Mouse (Mus musculus): Measurements from ENCODE around the gene 1700023F06Rik.

1700023F06Rik gene

GRCm38 (mm10) chr11:103181911-103182310 is 26.4 kb downstream of the 1700023F06Rik start:
- no peak for DNase-seq (ENCODE audit: low spot score in 2 of 2)

DNA sequence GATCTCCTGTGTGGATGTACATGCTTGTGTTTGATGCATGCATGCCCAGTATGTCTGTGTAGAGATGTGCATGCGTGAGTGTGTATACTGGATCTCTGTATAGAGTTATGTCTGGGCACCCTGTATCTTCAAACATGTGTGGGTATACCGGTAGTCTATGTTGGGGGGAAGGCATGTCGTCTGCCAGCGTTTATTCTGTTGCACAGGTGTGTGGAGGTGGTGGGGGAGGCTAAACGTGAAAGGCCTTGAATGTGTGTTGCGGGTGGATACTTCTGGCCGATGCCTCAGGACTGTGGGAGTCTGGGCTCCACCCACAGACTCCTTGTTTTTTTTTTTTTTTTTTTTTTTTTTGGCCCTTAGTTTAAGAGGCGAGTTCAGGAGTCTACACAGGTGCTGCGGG is 27.0 kb downstream of the 1700023F06Rik start:
- DNase-seq (ENCODE audit: low spot score in 2 of 2), result no peak

DNA sequence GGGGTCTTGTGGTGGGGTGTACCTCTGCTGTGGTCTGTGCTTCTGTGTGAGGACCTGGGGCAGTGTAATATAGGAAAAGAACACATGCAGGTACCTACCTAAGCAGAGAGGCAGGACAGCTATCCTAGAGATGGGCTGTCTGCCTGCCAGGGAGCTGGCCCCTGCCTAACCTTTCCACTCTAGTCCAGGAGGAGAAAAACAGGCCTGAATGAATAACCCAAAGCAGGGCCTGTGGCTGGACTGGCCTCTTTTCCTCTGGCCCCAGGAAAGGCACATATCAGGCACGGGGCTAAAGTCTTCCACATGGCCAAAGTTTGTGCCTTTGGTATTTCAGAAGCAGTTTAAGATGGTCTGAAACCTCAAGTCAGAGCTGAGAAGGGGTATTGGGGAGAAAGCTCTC is 27.9 kb downstream of the 1700023F06Rik start:
- no peak for DNase-seq (ENCODE audit: low spot score in 2 of 2)

GRCm38 (mm10) chr11:103178748-103179147 is 29.6 kb downstream of the 1700023F06Rik start:
- DNase-seq (ENCODE audit: low spot score in 2 of 2), result no peak

GRCm38 (mm10) chr11:103177815-103178485 is 30.4 kb downstream of the 1700023F06Rik start:
- DNase-seq (ENCODE audit: low spot score in 2 of 2), result no peak

DNA sequence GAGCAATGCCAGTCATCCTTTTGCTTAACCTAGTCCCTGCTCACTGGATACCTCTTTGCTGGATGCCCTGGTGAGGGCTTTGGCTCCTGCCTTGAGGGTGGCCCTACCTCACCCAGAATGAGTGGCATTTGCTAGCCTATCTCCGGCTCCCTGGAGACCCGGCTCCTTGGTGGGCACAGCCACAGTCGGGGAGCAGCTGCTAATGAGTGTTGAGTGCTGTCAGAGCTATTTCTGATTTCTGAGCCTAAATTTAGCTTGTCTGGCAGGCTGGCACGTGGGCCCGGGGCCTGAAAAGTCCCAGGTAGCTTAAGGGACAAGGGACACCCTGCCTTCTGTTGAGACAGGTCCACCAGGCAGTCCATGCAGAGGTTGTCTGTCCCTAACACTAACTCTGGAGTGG is 31.1 kb downstream of the 1700023F06Rik start:
- no peak for DNase-seq (ENCODE audit: low spot score in 2 of 2)

- DNase-seq (ENCODE audit: low spot score in 2 of 2), result no peak
These were observed 31.8 kb downstream of the 1700023F06Rik start for GRCm38 (mm10) chr11:103176510-103176909.

- DNase-seq (ENCODE audit: low spot score in 2 of 2), result no peak
These were observed 32.5 kb downstream of the 1700023F06Rik start for GRCm38 (mm10) chr11:103175688-103176442.

DNA sequence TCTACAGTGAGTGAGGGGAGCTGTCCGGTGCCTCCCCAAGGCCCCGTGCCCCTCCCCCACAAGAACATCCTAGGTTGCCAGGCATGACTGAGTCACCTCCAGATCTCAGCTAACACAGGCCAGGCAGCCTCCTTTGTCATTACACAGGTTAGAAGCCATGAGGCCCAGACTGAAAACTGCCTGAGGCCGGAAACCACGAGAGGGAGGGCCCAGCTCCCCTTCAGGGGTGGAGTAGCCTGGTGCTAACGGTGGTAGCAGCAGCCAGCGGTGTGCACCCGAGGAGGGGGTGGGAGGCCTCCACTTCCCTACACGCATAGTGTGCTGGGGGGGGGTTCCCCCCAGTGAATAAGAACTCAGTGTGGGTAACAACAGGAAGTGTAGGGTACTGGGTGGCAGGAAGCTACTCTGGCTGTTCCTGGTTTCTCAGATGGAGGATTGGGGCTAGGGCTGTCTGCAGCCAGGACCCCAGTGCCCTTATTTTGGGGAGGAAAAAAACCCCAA is 33.4 kb downstream of the 1700023F06Rik start:
- no peak for DNase-seq (ENCODE audit: low spot score in 2 of 2)

DNA sequence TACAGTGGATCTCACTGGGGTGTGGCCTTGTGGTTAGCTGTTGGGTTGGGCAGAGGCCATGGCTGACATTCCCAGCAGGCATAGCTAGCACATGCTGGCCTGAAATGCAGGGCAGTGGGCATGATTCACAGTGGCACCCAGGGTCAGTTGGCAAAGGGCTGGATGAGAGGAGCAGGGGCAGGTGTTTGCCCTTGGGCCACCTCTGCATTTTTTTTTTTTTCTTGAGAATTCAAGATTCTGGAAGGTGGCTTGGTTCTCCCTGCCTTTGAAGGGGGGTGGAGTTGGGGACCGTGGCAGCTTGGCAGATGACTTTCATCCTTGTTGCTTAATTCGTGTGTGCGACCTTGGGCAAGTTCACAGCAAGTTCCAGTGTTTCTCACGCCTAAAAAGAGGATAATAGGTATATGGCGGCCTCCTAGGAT is 33.9 kb downstream of the 1700023F06Rik start:
- DNase-seq (ENCODE audit: low spot score in 2 of 2), result no peak

- DNase-seq (ENCODE audit: low spot score in 2 of 2), result no peak
These were observed 34.5 kb downstream of the 1700023F06Rik start for GRCm38 (mm10) chr11:103173771-103174344.

DNA sequence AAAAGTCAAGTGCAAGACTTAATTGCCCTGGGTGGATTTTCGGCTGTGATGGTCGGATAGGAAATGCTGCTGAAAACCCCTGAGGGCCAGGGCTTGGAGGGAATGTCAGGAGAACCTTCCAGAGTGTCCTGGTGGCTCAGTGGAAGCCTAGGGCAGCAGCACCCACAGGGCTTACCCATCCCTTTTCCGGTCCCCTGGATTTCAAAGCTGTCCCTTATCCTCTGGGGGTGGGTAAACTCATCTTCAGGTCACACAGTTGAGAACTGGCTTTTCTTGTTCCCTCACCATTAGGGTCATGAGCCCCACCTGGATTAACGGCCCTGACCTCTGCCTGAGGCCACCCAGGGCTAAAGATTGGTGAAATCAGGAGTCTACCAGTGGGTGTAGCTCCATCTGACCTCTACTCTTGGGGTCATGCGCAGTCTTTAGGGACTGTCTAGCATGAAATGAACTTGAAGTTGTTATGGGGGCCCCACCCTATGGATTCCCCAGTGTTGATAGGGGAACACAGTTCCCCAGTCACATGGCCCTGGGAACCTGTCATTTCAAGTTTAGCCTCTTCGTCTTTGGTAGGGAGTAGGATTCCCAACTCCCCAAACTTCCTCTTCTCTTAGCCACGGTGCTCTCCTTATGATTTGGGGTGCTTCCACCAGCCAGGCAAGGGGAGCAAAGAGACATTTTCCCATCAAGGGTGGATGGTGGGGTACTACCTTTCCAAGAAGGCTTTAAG is 35.2 kb downstream of the 1700023F06Rik start:
- DNase-seq (ENCODE audit: low spot score in 2 of 2), result no peak

DNA sequence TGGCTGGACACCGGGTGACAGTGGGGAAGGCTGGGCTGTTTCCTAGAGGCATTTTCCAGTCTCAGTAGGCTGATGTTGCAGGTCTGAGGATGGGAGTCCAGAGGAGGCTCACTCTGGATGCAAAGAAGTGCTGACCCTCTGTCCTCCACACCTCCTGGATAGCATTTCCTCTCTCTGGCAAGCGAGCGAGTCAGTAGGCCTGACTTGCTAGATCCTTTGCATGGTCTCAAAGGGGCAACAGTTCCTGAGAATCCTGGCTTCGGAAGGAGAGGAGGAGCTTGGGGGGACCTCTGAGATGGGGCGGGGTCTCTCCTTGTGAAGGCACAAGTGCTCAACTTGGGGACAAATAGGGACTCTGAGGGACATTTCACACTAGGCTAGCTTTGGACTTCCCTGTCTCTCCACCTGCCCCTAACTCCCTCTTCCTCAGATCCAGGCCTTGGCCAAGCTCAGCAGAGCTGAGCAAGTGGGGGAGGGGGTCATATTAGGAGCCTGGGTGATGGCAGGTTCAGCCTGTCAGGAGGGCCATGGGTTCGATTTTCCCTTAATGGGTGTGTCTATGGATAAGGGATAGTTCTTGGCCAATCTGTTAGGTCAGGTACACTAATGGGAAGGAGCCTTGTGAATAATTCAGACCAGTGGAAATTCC is 35.8 kb downstream of the 1700023F06Rik start:
- no peak for DNase-seq (ENCODE audit: low spot score in 2 of 2)

DNA sequence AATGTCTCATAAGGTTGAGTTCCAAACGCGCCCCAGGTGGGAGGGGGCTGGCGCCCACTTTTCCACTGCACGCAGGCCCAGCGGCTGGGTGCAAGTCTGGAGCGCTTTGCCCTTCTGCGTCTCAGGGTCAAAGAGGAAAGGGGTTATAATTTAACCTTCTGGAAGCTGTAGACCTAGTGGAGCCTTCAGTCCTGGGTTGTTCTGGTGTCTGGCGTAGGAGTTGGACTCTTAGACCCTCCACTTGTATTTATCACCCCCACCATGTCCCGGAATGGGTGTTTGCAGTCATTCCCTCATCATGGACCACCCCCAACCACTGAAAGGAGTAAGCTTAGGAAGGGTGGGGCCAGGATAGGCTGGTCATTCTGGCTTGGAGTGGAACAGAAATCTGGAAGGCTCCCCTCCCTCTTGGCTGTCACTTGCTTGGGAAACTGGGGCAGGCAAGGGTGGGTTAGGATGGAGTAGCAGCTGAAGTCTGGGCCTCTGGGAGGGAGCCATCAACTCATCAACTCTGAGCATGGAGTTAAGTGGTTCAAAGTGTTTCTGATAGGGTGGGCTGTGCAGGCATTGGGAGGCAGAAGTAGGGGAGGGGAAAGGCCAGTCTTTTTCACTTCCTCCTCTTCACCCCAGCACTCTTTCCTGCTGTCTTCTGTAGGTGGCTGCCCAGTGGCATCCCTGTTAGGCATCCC is 36.5 kb downstream of the 1700023F06Rik start:
- no peak for DNase-seq (ENCODE audit: low spot score in 2 of 2)

GRCm38 (mm10) chr11:103171286-103171620 is 37.1 kb downstream of the 1700023F06Rik start:
- DNase-seq (ENCODE audit: low spot score in 2 of 2), result no peak

- DNase-seq (ENCODE audit: low spot score in 2 of 2), result no peak
These were observed 37.7 kb downstream of the 1700023F06Rik start, which contains the start of gene Fmnl1 for GRCm38 (mm10) chr11:103170494-103171285. Gene Fmnl1 (plus strand): TSS chr11:103171107.

- DNase-seq (ENCODE audit: low spot score in 2 of 2), result no peak
These were observed 38.3 kb downstream of the 1700023F06Rik start for GRCm38 (mm10) chr11:103170111-103170493.

DNA sequence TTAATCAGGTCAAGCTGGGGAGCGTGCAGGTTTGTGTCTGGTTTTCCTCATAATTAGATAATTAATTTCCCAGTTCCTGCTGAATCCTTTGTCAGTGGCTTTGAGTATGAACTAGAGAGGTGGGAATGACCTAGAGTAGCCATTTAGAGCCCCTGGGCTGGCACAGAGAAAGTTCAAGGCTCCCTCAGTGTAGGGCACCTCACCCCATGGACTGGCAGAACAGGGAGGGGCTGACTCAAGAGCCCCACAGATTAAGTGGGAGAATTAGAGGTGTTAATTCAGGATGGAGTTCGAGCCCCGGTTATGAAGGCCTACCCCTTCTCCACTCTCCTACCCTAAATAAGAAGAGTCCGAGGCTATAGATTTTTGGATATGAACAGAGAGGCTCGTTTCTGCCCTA is 38.7 kb downstream of the 1700023F06Rik start:
- DNase-seq (ENCODE audit: low spot score in 2 of 2), result no peak

DNA sequence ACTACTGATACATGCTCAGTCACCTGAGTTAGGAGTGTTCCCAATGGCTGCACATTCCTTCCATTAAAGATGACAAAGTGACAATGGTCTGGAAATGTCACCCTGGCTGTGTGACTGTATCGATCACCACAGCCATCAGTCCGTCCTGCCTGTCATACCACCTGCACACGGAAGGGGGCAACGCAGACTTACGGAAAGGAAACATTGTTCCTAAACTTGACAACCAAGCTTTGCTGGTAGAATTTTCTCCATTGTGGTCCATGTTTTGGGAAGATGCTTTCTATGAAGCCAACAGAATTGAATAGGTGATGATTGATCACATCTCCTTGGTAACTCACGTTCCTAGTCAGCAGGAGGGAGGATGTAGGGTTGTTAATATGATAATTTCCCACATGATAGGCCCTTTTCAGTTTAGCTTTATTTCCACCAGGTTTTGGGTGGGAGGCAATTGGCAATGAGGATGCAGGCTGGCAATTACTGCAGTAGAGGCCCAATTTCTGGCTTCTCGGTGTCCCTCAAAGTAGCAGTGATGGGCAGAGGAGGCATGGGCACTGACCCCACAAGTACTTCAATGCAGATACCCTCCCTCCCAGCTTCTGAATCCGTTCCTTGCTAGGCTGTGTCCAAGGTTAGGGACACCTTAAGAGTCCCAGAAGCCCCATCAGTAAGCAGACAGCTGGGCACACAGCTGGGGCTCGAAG is 39.5 kb downstream of the 1700023F06Rik start:
- peak in 1 of 2 experiments; percentile 68 for DNase-seq (ENCODE audit: low spot score in 2 of 2)

Data from urinary bladder, adult 18-20 months (tissue).